Mouse (Mus musculus): ENCODE data around the gene Styx. TPM values are rescaled to one million over a fixed set of nuclear protein-coding genes. Genes with fewer than 3 reads are reported as not detected.
A peak's percentile ranks its signal among the peaks of the same experiment; 100 is the strongest.

The Styx gene
- polyA plus RNA-seq, 1 experiment from 2014 or later = 58.8 TPM

GRCm38 (mm10) chr14:45320111-45320510 lies 30.8 kb upstream of the Styx start:
- ATAC-seq (replicated peaks; ENCODE audit: insufficient number of reproducible peaks, insufficient read depth, low FRiP score, low read depth) = no peak
- Histone ChIP-seq H3K4me1 (replicated peaks) (peaks cover 26% of the 10 kb centered on the region), H3K4me3 (no peak overlapping the region), H3K9me3 (replicated peaks) (no peaks in the 10 kb centered on the region), H3K4me2 (no peak overlapping the region), H3K27ac (no peak overlapping the region), H3K36me3 (no peaks in the 10 kb centered on the region), H3K27me3 (no peaks in the 10 kb centered on the region), H3K9ac (no peak overlapping the region)
- WGBS = 80% methylated on average over 4 of the region's 4 CpGs

- H3K9ac ChIP-seq = no peak overlapping the region
- no peaks in the 10 kb centered on the region for H3K9me3 ChIP-seq (replicated peaks)
- ATAC-seq (replicated peaks; ENCODE audit: insufficient number of reproducible peaks, insufficient read depth, low FRiP score, low read depth) = no peak
- no peaks in the 10 kb centered on the region for H3K36me3 ChIP-seq
- H3K27me3 ChIP-seq = no peaks in the 10 kb centered on the region
- H3K27ac ChIP-seq = no peak overlapping the region
- WGBS = 74% methylated on average over 3 of the region's 3 CpGs
- no peak overlapping the region for H3K4me3 ChIP-seq
- H3K4me2 ChIP-seq = no peak overlapping the region
- peaks cover 17% of the 10 kb centered on the region for H3K4me1 ChIP-seq (replicated peaks)
These were observed 29.8 kb upstream of the Styx start for GRCm38 (mm10) chr14:45321067-45321466.

GRCm38 (mm10) chr14:45321622-45322021 lies 29.3 kb upstream of the Styx start:
- Histone ChIP-seq H3K4me2 (no peak overlapping the region), H3K4me3 (no peak overlapping the region), H3K4me1 (replicated peaks) (peaks cover 13% of the 10 kb centered on the region; the same call in 1 of the 2 replicates), H3K36me3 (no peaks in the 10 kb centered on the region), H3K9me3 (replicated peaks) (no peaks in the 10 kb centered on the region), H3K27me3 (no peaks in the 10 kb centered on the region), H3K27ac (no peak overlapping the region), H3K9ac (no peak overlapping the region)
- WGBS = 45% methylated on average over 5 of the region's 5 CpGs
- ATAC-seq (replicated peaks; ENCODE audit: insufficient number of reproducible peaks, insufficient read depth, low FRiP score, low read depth) = no peak

GRCm38 (mm10) chr14:45322450-45322849 lies 28.4 kb upstream of the Styx start:
- Histone ChIP-seq H3K4me3 (no peak overlapping the region), H3K4me1 (replicated peaks) (peaks cover 6% of the 10 kb centered on the region; the same call in 1 of the 2 replicates), H3K27ac (no peak overlapping the region), H3K36me3 (no peaks in the 10 kb centered on the region), H3K9me3 (replicated peaks) (no peaks in the 10 kb centered on the region), H3K9ac (no peak overlapping the region), H3K27me3 (no peaks in the 10 kb centered on the region), H3K4me2 (no peak overlapping the region)
- no peak for ATAC-seq (replicated peaks; ENCODE audit: insufficient number of reproducible peaks, insufficient read depth, low FRiP score, low read depth)
- 78% methylated on average over 2 of the region's 2 CpGs for WGBS

- H3K27me3 ChIP-seq = no peaks in the 10 kb centered on the region
- H3K9ac ChIP-seq = no peak overlapping the region
- no peak overlapping the region for H3K4me3 ChIP-seq
- WGBS = 87% methylated on average over 3 of the region's 3 CpGs
- H3K9me3 ChIP-seq (replicated peaks) = no peaks in the 10 kb centered on the region
- H3K27ac ChIP-seq = no peak overlapping the region
- no peaks in the 10 kb centered on the region for H3K36me3 ChIP-seq
- no peak for ATAC-seq (replicated peaks; ENCODE audit: insufficient number of reproducible peaks, insufficient read depth, low FRiP score, low read depth)
- no peak overlapping the region for H3K4me2 ChIP-seq
- H3K4me1 ChIP-seq (replicated peaks) = peaks cover 6% of the 10 kb centered on the region; the same call in 1 of the 2 replicates
These were observed 27.6 kb upstream of the Styx start for GRCm38 (mm10) chr14:45323320-45323719.

- no peaks in the 10 kb centered on the region for H3K36me3 ChIP-seq
- ATAC-seq (replicated peaks; ENCODE audit: insufficient number of reproducible peaks, insufficient read depth, low FRiP score, low read depth) = no peak
- H3K27ac ChIP-seq = no peak overlapping the region
- H3K27me3 ChIP-seq = no peaks in the 10 kb centered on the region
- H3K4me2 ChIP-seq = no peak overlapping the region
- no peak overlapping the region for H3K4me3 ChIP-seq
- no peak overlapping the region for H3K9ac ChIP-seq
- H3K4me1 ChIP-seq (replicated peaks) = peaks cover 8% of the 10 kb centered on the region
- no peaks in the 10 kb centered on the region for H3K9me3 ChIP-seq (replicated peaks)
These were observed 25.4 kb upstream of the Styx start for GRCm38 (mm10) chr14:45325471-45325870.

GRCm38 (mm10) chr14:45328072-45328713 lies 22.7 kb upstream of the Styx start:
- H3K4me3 ChIP-seq = no peak overlapping the region
- no peak overlapping the region for H3K9ac ChIP-seq
- no peaks in the 10 kb centered on the region for H3K27me3 ChIP-seq
- peaks cover 19% of the 10 kb centered on the region for H3K36me3 ChIP-seq
- H3K27ac ChIP-seq = no peak overlapping the region
- WGBS = 85% methylated on average over 4 of the region's 4 CpGs
- ATAC-seq (replicated peaks; ENCODE audit: insufficient number of reproducible peaks, insufficient read depth, low FRiP score, low read depth) = no peak
- peaks cover 8% of the 10 kb centered on the region; the same call in 1 of the 2 replicates for H3K4me1 ChIP-seq (replicated peaks)
- no peaks in the 10 kb centered on the region for H3K9me3 ChIP-seq (replicated peaks)
- H3K4me2 ChIP-seq = no peak overlapping the region

- Histone ChIP-seq H3K9me3 (replicated peaks) (no peaks in the 10 kb centered on the region), H3K36me3 (peaks cover 23% of the 10 kb centered on the region), H3K4me3 (peak overlapping the region; percentile 76), H3K27me3 (no peaks in the 10 kb centered on the region), H3K9ac (peak overlapping the region; percentile 37; the same call in 1 of the 2 replicates), H3K4me1 (replicated peaks) (peaks cover 8% of the 10 kb centered on the region; the same call in 1 of the 2 replicates), H3K4me2 (peak overlapping the region; percentile 65), H3K27ac (peak overlapping the region; percentile 33; the same call in 1 of the 2 replicates)
- peak; percentile 13; the same call in 1 of the 2 replicates for ATAC-seq (replicated peaks; ENCODE audit: insufficient number of reproducible peaks, insufficient read depth, low FRiP score, low read depth)
- 12% methylated on average over 8 of the region's 8 CpGs for WGBS
These were observed 21.8 kb upstream of the Styx start for GRCm38 (mm10) chr14:45329018-45329588.

GRCm38 (mm10) chr14:45329589-45330181 lies 21.2 kb upstream of the Styx start, which contains the start of gene Psmc6:
Gene Psmc6, plus strand, starts transcription at chr14:45329788.
- Histone ChIP-seq H3K9ac (peak within 1 kb of the TSS; percentile 85), H3K4me2 (peak within 1 kb of the TSS; percentile 71), H3K9me3 (replicated peaks) (no peaks in the 10 kb centered on the region), H3K4me3 (peak within 1 kb of the TSS; percentile 76), H3K27me3 (no peaks in the 10 kb centered on the region), H3K27ac (peak within 1 kb of the TSS; percentile 74), H3K4me1 (replicated peaks) (peaks cover 8% of the 10 kb centered on the region; the same call in 1 of the 2 replicates), H3K36me3 (peaks cover 25% of the 10 kb centered on the region)
- peak; percentile 94 for ATAC-seq (replicated peaks; ENCODE audit: insufficient number of reproducible peaks, insufficient read depth, low FRiP score, low read depth)
- under 1% methylated on average over 44 of the region's 44 CpGs for WGBS

GRCm38 (mm10) chr14:45364211-45365195 lies 13.6 kb downstream of the Styx start:
- Histone ChIP-seq H3K36me3 (peaks cover 21% of the 10 kb centered on the region), H3K9ac (no peak overlapping the region), H3K4me3 (no peak overlapping the region), H3K27ac (no peak overlapping the region), H3K4me1 (replicated peaks) (no peaks in the 10 kb centered on the region), H3K4me2 (no peak overlapping the region), H3K9me3 (replicated peaks) (no peaks in the 10 kb centered on the region), H3K27me3 (no peaks in the 10 kb centered on the region)
- 82% methylated on average over 16 of the region's 16 CpGs for WGBS
- no peak for ATAC-seq (replicated peaks; ENCODE audit: insufficient number of reproducible peaks, insufficient read depth, low FRiP score, low read depth)

GRCm38 (mm10) chr14:45365196-45365587 lies 14.3 kb downstream of the Styx start:
- Histone ChIP-seq H3K4me3 (no peak overlapping the region), H3K27me3 (no peaks in the 10 kb centered on the region), H3K9me3 (replicated peaks) (no peaks in the 10 kb centered on the region), H3K36me3 (peaks cover 25% of the 10 kb centered on the region), H3K27ac (no peak overlapping the region), H3K4me2 (no peak overlapping the region), H3K9ac (no peak overlapping the region), H3K4me1 (replicated peaks) (no peaks in the 10 kb centered on the region)
- ATAC-seq (replicated peaks; ENCODE audit: insufficient number of reproducible peaks, insufficient read depth, low FRiP score, low read depth) = no peak
- WGBS = 90% methylated on average over 6 of the region's 6 CpGs

Data from heart, embryonic 15.5 days (tissue).